Mouse (Mus musculus) T-cell, adult 2 months (primary cell): ENCODE data around the gene Slc2a9.

Experiments used
- DNase-seq: peaks from one replicate; pipeline ENCODE4 v3.0.0; 2022; ENCODE audit warnings: low spot score

Gene Slc2a9

GRCm38 (mm10) chr5:38469891-38470578, 32.9 kb downstream of the Slc2a9 start:
- DNase-seq, result peak; percentile 23

GRCm38 (mm10) chr5:38466569-38467110, 36.3 kb downstream of the Slc2a9 start:
- no peak for DNase-seq

DNA sequence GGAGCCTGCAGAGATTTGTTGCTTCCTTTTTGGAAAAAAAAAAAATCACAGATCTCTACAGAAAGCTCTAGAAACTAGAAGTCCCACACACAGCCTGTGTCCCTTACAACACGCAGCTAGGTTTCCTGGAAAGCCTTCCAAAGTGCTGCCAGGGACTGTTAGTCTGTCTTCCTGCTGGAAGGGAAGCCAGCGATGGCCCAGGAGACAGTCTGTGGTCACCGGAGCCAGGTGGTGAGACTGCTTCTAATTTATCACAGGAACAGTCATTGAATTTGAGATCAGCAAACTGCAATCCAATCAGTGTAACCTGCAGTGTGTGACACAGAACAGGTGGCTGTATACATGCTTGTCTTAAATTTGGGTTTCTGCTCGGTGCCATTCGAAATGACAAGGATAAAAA, 41.7 kb downstream of the Slc2a9 start:
- no peak for DNase-seq

DNA sequence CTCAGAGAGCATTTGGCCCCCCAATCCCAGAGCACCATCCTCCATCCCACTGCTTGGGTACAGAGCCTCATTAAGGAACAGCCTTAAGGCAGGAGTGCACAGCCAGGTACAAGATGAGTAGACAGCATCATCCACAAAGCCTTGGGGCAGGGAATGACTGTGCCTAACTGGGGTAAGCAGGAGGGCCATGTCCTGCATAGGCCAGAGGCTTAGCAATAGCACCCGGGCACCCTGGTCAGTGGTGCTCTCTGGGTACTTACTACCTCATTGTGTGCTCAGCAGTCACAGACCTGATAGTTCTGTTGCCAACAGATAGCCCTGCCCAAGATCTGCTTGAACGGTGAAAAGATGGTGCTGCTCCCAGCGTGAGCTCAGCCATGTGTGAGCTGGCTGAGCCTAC, 52.0 kb downstream of the Slc2a9 start:
- no peak for DNase-seq

DNA sequence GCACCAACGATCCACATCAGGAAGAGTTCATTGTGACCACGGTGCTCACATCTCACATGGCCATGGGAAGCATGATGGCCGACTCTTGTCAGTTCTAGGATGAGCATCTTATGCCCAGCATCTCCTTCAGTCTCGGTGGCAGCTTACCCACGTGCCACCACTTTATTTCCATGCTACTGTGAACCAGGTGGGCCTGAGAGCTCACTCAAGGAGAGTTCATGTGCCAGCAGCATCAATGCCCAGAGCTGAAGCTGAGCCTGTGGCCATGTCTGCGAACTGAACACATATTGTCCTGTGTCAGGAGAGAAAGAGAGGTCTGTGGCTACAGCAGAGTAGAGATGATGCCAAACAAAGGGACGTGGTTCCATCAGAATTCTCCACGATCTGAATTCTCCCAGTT, 53.3 kb downstream of the Slc2a9 start:
- no peak for DNase-seq

- no peak for DNase-seq
Observed at GRCm38 (mm10) chr5:38448121-38448520, 54.8 kb downstream of the Slc2a9 start.

DNA sequence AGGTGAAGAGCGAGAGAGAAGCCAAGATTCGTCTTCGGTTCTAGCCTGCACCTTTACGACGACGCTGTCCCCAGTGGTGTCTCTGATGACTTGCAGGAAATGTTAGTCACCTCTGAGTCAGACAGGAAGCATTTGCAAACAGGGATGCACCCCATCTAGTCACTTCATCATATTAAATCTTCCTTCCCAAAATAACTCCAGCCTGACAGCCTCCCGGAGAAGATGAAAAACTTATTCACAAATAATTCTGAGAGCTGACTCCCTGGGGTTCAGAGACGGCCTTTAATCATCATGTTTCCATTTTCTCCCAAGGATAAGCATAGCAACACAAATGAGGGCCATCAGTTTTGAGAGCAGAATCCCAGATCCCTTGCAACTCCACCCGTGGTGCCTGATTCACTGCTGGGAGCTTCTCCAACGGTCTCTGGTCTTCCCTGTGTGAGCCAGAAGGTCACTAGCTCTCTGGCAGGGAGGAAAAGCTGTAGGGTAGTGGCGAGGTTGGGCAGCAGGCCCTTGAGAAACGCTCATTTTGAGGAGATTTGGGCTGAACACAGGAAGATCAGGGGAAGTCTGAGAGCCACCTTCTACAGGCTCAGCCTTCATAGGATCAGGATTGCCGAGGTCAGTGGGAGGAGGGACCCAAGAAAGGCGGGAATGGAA, 56.5 kb downstream of the Slc2a9 start:
- no peak for DNase-seq

DNA sequence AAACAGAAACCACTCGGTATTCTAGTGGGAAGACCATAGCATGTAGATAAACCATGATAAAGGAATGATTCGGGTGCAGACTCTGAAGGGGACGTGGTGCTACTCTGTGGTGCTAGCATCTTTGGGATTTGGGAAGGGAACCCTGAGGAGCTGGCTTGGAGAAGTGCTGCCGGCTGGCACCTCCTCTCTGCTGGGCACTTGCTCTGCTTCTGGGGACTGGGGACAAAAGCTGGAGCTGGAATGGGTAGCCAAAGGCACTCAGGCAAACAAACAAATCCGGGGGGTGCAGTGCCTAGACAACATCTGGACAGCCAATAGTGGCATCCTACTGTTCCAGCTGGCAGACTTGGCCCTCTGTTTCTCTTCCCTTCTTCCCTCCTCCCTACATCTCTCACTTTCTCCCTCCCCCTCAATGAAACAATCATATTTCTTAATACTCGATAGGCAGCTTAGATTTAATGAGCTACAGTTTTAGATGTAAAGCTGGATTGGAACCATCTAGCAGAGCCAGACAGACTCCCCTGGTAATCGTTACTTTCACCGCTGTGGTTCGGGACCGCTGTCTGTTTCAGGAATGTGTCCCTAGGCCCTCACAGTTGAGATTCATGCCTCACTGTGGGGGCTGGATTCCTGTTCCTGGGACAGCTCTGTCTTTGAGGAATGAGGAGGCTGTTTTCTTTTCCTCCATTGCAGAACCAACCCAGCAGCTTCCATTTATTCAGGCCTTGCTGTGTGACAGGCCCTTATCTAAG, 61.7 kb downstream of the Slc2a9 start:
- DNase-seq, result no peak

DNA sequence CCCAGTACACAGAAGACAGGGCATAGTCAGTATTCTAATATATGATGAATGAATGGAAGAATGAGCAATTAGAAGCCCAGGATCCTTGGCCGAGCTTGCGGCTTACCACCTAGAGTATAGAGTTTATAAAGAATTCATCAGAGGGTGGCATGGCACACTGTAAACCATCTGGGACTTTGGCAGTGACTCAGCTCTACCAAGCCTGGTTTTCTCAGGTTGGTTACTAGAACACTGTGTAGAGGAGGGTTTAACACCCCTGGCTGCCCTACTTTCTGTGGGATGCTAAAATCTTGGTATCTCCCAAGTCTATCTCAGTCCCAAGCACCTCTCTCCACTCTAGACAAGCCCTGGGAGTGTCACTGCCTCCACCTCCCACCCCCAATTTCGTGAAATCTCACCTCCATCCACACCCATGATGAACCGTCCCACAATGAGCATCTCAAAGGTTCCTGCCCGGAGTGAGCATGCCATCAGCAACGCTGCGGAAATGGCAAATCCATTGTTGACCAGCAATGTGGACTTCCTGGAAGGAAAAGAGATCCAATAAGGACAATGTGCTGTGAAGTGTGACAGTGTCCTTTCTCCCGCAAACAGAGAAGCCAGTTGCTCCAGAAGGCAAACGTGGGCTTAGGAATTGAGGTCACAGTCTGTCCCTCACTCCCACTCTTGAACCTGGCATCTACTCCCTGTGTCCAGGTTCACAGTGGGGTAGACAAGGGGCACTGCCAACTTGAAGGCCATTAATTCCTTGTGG, 62.5 kb downstream of the Slc2a9 start:
- no peak for DNase-seq

- DNase-seq, result no peak
Observed at GRCm38 (mm10) chr5:38436681-38437080, 66.3 kb downstream of the Slc2a9 start.

DNA sequence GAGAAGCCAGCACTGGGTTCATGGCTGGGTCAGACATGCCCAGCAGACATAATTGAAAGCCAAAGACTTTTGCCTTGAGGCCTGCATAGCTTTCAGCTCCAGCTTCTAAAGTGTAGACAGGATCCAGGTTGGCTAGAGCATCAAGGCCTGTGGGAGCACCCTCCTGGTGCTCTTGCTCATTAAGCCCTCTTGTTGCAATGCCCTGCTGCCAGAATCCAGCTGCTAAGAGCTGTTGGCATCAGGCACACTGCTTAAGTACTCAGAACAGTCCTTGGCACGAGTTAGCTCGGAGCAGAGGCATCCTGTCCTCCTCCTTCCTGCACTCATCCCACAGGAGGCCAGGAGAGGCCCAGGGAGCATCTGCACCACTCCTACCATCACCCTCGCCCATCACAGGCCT, 68.1 kb downstream of the Slc2a9 start:
- no peak for DNase-seq

GRCm38 (mm10) chr5:38431201-38431600, 71.7 kb downstream of the Slc2a9 start:
- DNase-seq, result no peak

DNA sequence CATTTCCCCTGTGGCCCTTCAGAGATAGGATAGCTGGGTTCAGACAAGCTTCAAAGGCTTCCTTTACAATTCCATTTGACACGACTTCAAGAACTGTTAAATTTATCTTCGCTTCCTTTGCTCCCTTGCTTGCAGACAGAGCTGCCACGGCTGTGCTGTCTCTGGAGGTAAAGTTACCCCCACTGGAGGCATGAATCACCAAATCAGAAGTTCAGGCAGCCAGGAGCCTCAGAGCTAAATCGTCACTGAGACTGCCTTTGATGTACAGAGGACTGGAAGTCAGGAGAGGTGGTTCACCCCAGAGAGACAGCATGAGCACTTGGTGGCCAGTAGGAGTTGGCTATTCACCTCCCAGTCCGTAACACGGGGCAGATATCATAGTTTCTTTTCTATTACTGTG, 73.8 kb downstream of the Slc2a9 start:
- no peak for DNase-seq

- DNase-seq, result no peak
Observed at GRCm38 (mm10) chr5:38427757-38428156, 75.2 kb downstream of the Slc2a9 start.

- DNase-seq, result no peak
Observed at GRCm38 (mm10) chr5:38425569-38425968, 77.4 kb downstream of the Slc2a9 start.

GRCm38 (mm10) chr5:38422426-38422825, 80.5 kb downstream of the Slc2a9 start:
- DNase-seq, result no peak

- DNase-seq, result no peak
Observed at GRCm38 (mm10) chr5:38418799-38419198, 84.1 kb downstream of the Slc2a9 start.

DNA sequence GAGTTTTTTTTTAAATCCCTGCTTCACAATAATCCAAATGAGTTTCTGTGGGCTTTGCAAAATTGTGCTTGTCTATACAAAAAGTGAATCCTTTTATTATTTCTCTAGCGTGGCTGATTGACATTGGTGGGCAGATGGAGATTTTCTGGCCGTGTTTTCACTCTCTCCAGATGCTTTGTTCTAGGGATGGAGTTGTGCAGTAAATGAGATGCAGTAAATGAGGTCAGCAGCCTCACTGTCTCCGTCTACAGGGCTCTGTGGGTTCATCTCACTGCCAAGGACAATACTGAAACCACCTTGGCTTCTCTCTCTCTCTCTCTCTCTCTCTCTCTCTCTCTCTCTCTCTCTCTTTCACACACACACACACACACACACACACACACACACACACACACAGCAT, 99.3 kb downstream of the Slc2a9 start:
- DNase-seq, result no peak

DNA sequence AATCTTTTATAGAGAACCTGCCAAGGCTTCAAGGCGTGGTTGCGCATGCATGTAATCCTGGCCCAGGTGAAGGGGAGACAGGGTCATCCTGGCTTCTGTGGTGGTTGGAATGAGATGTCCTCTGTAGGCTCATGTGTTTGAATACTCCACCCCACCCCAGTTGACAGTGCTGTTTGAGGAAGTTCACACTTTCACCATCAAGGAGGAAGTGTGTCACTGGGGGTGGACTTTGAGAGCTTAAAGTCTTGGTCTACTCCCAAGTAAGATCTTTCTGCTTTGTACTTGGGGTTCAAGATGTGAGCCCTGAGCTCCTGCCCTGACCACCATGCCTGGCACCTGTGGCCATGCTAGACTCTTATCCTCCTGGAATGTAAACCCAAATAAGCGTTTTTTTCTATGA, 100.7 kb downstream of the Slc2a9 start:
- no peak for DNase-seq

- no peak for DNase-seq
Observed at GRCm38 (mm10) chr5:38388857-38389256, 114.1 kb downstream of the Slc2a9 start.

GRCm38 (mm10) chr5:38388420-38388823, 114.5 kb downstream of the Slc2a9 start:
- no peak for DNase-seq

- DNase-seq, result no peak
Observed at GRCm38 (mm10) chr5:38379970-38380369, 123.0 kb downstream of the Slc2a9 start.
